Mouse (Mus musculus): ENCODE measurements at regions not wholly inside any gene's neighbourhood (a gene's known extent, or its start where the extent isn't known, plus 50 kb on each side); places are given as distances from the start of the nearest gene placed in this dataset.

DNA sequence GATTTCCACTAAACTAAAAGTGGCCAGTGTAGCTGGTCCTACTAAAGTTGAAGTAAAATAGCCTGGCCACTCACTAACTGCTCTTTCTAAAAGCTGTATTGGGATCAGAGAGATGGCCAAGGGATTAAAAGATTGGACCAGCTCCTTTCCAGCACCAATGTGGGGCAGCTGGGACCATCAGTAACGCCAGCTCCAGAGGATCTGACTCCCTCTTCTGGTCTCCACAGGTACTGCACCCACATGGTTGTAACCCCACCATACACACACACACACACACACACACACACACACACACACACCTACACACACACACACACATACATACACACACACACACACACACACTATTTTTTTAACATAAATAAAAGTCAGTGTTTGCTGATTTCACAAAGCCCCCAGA is 122.1 kb upstream of the Topaz1 start:
- no peak for DNase-seq (ENCODE audit: low spot score in 2 of 2)

DNA sequence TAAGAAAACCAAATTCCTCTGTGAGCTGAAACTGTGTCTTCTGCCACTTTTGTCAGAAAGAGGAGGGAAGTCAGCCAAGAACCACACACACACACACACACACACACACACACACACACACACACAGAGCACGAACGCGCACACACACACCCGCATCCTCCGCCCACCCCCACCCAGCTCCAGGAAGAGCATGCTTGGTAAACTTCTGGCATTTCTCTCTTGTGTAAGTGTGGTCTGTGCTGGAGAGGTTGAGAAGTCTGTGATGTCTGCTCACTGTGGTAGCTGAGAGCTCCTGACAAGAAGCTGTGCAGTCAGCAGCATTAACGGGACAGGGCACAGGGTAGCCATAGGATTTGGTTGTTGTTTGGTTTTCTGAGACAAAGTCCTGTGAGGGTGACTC is 120.8 kb upstream of the Topaz1 start:
- DNase-seq (ENCODE audit: low spot score in 2 of 2) = no peak

- DNase-seq (ENCODE audit: low spot score in 2 of 2) = no peak
Measured at GRCm38 (mm10) chr9:122629171-122629904, 117.8 kb upstream of the Topaz1 start.

DNA sequence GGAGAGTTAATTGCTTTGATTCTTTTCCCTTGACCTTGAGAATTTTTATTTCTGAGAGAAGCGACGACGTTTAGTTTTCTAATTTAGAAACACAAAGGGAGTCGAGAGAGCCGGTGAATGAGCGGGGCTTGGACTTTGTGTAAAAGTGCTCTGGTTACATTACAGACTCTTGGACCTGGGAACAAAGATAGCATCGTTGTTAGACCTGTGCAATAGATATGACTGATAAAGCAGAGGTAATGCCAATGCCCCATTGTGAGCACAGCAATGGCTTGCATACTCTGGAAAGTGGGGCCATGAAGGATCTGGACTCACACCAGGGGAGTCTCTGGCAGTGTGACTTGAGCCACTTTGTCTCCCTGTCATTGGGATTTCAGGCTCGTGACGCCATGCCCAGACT is 115.4 kb upstream of the Topaz1 start:
- DNase-seq (ENCODE audit: low spot score in 2 of 2) = no peak

GRCm38 (mm10) chr9:122633484-122633883 is 113.7 kb upstream of the Topaz1 start:
- no peak for DNase-seq (ENCODE audit: low spot score in 2 of 2)

- DNase-seq (ENCODE audit: low spot score in 2 of 2) = no peak
Measured at GRCm38 (mm10) chr9:122635138-122635964, 111.8 kb upstream of the Topaz1 start.

DNA sequence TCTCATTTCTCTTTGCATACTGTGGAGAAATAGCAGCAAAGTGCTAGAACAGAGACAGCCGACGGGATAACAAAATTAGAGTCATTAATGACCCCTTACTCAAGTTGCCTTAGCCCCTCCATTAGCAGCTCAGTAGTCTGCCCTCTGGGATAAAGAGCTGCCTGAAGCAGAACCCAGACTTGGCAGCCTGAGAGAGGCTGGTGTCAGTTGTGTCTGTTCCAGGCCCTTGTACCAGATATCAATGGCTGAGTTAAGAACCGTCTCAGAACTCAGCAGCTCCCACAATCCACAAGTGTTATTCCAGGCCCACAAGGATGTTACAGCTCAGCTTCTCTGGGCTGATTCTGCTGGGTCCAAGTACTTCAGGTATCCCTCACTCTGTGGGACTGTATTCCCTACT is 109.6 kb upstream of the Topaz1 start:
- no peak for DNase-seq (ENCODE audit: low spot score in 2 of 2)

- DNase-seq (ENCODE audit: low spot score in 2 of 2) = no peak
Measured at GRCm38 (mm10) chr9:122639239-122639638, 107.9 kb upstream of the Topaz1 start.

DNA sequence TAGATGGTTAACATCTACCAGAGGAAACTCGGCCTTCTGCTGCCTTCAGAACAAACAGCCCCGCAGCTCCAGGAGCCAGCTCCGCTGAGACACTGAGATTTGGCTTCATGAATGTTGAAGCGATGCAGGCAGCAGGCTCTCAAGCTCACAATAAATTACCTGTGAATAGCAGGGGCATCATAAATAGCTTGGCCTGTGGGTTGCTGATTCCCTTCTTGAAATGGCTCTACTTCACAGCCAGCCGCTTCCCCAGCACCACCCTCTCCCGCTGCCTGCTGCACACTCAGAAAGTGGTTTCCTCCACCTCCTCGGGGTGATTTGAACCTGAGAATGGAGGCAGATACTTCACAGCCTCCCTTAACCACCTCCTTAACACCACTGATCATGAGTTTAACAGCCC is 104.2 kb upstream of the Topaz1 start:
- no peak for DNase-seq (ENCODE audit: low spot score in 2 of 2)

- DNase-seq (ENCODE audit: low spot score in 2 of 2) = no peak
Measured at GRCm38 (mm10) chr9:122645569-122645968, 101.6 kb upstream of the Topaz1 start.

DNA sequence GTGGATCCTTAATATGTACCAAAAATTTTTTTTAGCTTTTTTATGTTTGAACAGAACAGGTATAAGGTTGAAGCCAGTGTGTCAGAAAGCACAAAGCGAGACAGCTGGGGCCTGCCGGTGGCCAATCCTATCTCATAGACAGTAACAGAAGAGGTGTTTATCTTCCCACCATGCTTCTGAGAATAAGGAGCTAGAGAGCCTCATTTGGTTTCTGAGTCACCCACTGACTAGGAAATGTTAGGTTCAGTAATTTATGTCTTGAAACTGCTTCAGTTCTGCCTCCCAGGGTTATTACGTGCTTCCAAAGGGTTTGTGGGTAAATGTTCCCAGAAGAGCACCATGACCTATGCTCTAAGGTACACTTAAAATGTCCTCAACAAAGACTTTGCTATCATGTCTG is 96.3 kb upstream of the Topaz1 start:
- DNase-seq (ENCODE audit: low spot score in 2 of 2) = no peak

GRCm38 (mm10) chr9:122655583-122655982 is 91.6 kb upstream of the Topaz1 start:
- peak in 1 of 2 experiments; percentile 37 for DNase-seq (ENCODE audit: low spot score in 2 of 2)

DNA sequence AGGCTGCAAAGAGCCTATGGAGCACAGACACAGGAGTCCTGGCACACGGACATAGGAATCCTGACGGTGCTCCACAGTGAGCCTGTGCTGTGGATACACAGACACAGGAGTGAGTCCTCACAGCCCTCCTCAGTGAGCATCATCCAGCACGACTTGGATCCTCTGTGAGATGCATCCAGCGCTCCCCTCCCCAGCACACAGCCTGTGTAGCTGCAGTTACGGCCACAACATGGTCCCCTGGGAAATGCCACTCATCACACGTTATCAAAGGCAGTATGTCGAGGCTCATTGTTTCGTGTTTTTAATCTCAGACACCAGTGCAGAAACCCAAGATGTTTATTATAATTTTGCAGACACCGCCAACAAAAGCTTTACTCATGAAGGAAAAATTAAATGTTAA is 87.1 kb upstream of the Topaz1 start:
- no peak for DNase-seq (ENCODE audit: low spot score in 2 of 2)

DNA sequence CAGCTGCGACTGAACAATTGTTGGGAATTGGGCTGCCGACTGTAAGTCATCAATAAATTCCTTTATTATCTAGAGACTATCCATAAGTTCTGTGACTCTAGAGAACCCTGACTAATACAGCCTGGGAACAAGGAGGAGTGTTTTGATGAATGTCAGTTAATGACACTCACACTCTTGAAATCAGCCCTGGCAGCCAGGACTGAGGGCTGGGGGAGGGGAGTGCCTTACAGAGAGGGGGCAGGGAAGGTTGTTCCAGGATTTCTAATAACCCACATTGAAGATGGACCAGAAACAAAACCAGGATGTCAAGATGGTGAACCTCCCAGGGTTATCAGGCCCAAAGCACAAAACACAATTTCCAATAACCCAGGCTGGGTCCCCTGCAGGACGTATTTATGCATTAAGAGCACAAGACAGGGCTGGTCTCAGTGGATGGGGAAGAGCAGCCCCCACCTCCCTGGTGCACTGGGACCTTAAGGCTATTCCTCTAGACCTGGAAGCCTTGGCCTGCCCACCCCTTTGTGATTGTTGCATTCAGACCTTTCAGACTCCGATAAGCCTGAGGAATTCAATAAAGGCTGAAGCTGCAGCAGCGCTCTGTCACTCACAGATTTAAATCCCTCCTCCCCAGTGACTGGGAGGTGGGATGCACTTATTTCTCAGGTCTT is 80.0 kb upstream of the Topaz1 start:
- no peak for DNase-seq (ENCODE audit: low spot score in 2 of 2)

DNA sequence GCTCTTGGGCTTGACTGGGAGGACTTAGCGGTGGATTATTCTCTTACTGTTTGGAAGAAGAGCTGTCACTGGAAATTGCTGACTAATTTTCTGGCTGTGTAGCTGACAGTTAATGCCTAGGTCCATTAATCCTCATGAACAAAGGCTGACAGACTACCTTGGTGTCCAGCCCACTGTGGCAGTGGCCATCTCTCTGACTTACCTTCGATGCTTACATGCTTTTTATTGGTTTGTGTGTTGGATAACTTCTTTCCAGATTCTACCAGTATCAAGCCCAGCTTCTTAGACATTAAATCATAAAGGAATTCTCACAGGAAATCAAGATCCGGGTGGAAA is 79.5 kb upstream of the Topaz1 start:
- DNase-seq (ENCODE audit: low spot score in 2 of 2) = no peak

DNA sequence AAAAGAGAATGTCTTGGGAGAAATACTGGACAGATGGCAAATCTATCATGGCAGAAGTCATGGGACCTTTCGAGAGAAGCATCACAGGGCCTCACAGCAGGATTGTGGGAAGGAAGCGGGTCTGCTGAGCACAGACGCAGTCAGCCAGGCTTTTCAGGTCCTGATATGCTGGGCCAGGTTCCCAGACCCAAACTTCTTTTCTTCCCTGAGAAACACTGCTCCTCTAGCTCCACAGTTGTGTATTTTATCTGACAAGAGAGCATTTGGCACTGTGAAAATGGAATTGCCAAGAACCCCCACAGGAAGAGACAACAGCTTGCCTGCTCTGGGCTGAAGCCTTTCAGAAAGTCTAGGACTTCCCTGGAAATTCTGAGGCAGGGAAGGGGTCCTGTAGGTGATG is 73.4 kb upstream of the Topaz1 start:
- no peak for DNase-seq (ENCODE audit: low spot score in 2 of 2)

- DNase-seq (ENCODE audit: low spot score in 2 of 2) = no peak
Measured at GRCm38 (mm10) chr9:122678001-122678696, 69.0 kb upstream of the Topaz1 start.

GRCm38 (mm10) chr9:122687170-122687569 is 60.0 kb upstream of the Topaz1 start:
- DNase-seq (ENCODE audit: low spot score in 2 of 2) = no peak

GRCm38 (mm10) chr9:122691879-122692278 is 55.3 kb upstream of the Topaz1 start:
- DNase-seq (ENCODE audit: low spot score in 2 of 2) = no peak

DNA sequence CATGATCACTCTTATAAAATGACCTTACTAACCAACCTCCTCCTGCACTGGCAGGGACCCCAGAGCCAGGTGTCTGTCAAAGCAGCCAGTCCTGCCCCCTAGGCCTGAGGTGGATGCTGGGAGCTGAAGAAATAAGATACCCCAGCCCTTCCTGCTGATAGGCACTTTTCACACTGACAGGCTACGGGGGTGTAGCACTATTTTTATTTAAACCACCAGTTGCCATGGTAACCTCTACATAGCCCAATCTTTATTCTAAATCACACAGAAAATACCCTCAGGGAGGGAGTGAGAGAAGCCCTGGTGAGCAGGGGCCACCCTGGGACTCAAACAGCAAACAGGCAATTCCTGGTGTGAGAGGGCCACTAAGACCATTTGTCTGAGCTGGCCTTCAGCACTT is 51.4 kb upstream of the Topaz1 start:
- no peak for DNase-seq (ENCODE audit: low spot score in 2 of 2)

Data from urinary bladder, postnatal 4 days (tissue).